Mouse (Mus musculus) megakaryocyte, embryonic 14.5 days (primary cell): ENCODE data around the gene Dlg4.

ENCODE experiments used
- FLI1 ChIP-seq: IDR thresholded peaks from 2 replicates; pipeline ENCODE4 v1.6.1; 2012; ENCODE audit warnings: low read length, inconsistent platforms, mixed read lengths
- GATA1 ChIP-seq: IDR thresholded peaks from 3 replicates; pipeline ENCODE4 v1.6.1; 2012; ENCODE audit warnings: mixed read lengths, low read length, inconsistent platforms, borderline replicate concordance

DNA sequence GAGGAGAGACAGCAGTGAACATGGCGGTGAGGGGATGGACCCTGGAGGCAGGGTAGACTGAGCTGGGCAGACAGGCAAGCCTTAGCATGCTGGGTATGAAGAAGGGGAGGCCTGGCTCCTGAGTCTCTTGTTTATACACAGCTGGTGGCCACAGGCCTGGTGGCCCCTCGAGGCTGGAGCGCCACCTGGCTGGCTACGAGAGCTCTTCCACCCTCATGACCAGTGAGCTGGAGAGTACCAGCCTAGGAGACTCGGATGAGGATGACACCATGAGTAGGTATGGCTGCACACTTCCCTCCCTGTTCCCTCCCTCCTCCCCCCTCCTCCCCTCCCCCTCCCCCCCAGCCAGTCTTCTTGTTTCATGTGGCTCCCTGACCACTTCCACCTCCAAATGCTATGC lies 11.2 kb upstream of the Dlg4 start:
- TF ChIP-seq GATA1 (no peak), FLI1 (no peak)
